Mouse (Mus musculus) erythroblast, embryonic 14.5 days (primary cell): ENCODE data around the gene Apoa4. TPM values are rescaled to one million over a fixed set of nuclear protein-coding genes. Genes with fewer than 3 reads are reported as not detected.

Experiments
- H3K27me3 ChIP-seq: 2 replicates; pipeline ENCODE4 v1.6.1; 2012; ENCODE audit warnings: inconsistent platforms; ENCODE audit not compliant: control insufficient read depth
- H3K36me3 ChIP-seq: 2 replicates; pipeline ENCODE4 v1.6.1; 2012; ENCODE audit warnings: mild to moderate bottlenecking, inconsistent platforms; ENCODE audit not compliant: control insufficient read depth
- H3K4me1 ChIP-seq: 2 replicates; pipeline ENCODE4 v1.6.1; 2012; ENCODE audit warnings: inconsistent platforms; ENCODE audit not compliant: control insufficient read depth
- H3K4me3 ChIP-seq: replicated peaks from 2 replicates; pipeline ENCODE3; 2012; ENCODE audit warnings: moderate library complexity, mild to moderate bottlenecking, inconsistent platforms
- H3K9me3 ChIP-seq: 2 replicates; pipeline ENCODE4 v1.6.1; 2012; ENCODE audit warnings: low read length, inconsistent platforms, mixed read lengths; ENCODE audit not compliant: control insufficient read depth
- GATA1 ChIP-seq: IDR thresholded peaks from 2 replicates; pipeline ENCODE4 v1.6.1; 2012; ENCODE audit warnings: low read length, inconsistent platforms, mixed read lengths
- TAL1 ChIP-seq: IDR thresholded peaks from 3 replicates; pipeline ENCODE4 v1.6.1; 2012; ENCODE audit warnings: low read length, inconsistent platforms, mixed read lengths
- polyA plus RNA-seq: library from polyadenylated mRNA; stranded (reverse); fragments of >175 nt; gene quantifications from 2 replicates; pipeline ENCODE4 v1.2.3, GENCODE M21; 2012

Apoa4 gene
- polyA plus RNA-seq, 1 experiment: not detected

GRCm38 (mm10) chr9:46235596-46235648 lies 5.1 kb upstream of the Apoa4 start, which contains the start of gene Apoc3:
TSS of gene Apoc3 (minus strand) at chr9:46235636.
- no peaks in the 10 kb centered on the region for H3K36me3 ChIP-seq
- TF ChIP-seq TAL1 (no peak), GATA1 (no peak)
- H3K27me3 ChIP-seq: no peaks in the 10 kb centered on the region
- peaks cover 11% of the 10 kb centered on the region for H3K4me1 ChIP-seq
- H3K4me3 ChIP-seq: no peak within 1 kb of the TSS
- H3K9me3 ChIP-seq: no peaks in the 10 kb centered on the region

GRCm38 (mm10) chr9:46235649-46236048 lies 4.8 kb upstream of the Apoa4 start:
- H3K9me3 ChIP-seq: no peaks in the 10 kb centered on the region
- no peak overlapping the region for H3K4me3 ChIP-seq
- TF ChIP-seq GATA1 (no peak), TAL1 (no peak)
- H3K36me3 ChIP-seq: no peaks in the 10 kb centered on the region
- no peaks in the 10 kb centered on the region for H3K27me3 ChIP-seq
- peaks cover 10% of the 10 kb centered on the region for H3K4me1 ChIP-seq

DNA sequence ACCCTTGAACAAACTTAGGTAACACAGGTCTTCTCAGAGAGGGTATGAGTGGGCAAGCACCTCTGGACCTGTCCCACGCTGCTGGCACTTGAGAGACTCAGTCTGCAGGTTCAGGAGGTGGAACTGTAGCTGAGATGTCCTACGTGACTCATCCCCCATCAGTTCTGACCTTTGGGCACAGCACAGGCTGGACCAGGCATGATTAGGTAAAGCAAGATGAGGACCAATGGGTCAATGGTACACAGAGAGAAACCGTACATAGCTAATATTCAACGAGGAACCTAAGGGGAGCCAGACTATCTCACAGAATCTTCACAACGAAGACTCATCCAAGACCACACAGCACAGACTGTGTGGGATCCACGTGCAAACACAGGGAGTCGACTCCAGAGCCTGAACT lies 1.6 kb upstream of the Apoa4 start:
- Histone ChIP-seq H3K4me1 (peaks cover 10% of the 10 kb centered on the region), H3K4me3 (no peak overlapping the region), H3K27me3 (no peaks in the 10 kb centered on the region), H3K36me3 (no peaks in the 10 kb centered on the region), H3K9me3 (no peaks in the 10 kb centered on the region)
- no peak for TF ChIP-seq TAL1
- TF ChIP-seq GATA1: no peak

- Histone ChIP-seq H3K4me1 (peaks cover 1% of the 10 kb centered on the region), H3K4me3 (no peak overlapping the region), H3K9me3 (no peaks in the 10 kb centered on the region), H3K27me3 (no peaks in the 10 kb centered on the region), H3K36me3 (no peaks in the 10 kb centered on the region)
- TF ChIP-seq TAL1 (no peak), GATA1 (no peak)
Observed at GRCm38 (mm10) chr9:46241818-46242217, 1.3 kb downstream of the Apoa4 start.

- H3K27me3 ChIP-seq: no peaks in the 10 kb centered on the region
- H3K4me1 ChIP-seq: peaks cover 1% of the 10 kb centered on the region; the same call in 1 of the 2 replicates
- H3K4me3 ChIP-seq: no peak overlapping the region
- no peaks in the 10 kb centered on the region for H3K9me3 ChIP-seq
- no peaks in the 10 kb centered on the region for H3K36me3 ChIP-seq
- no peak for TF ChIP-seq GATA1
- no peak for TF ChIP-seq TAL1
Observed at GRCm38 (mm10) chr9:46243122-46243521, 2.6 kb downstream of the Apoa4 start.

DNA sequence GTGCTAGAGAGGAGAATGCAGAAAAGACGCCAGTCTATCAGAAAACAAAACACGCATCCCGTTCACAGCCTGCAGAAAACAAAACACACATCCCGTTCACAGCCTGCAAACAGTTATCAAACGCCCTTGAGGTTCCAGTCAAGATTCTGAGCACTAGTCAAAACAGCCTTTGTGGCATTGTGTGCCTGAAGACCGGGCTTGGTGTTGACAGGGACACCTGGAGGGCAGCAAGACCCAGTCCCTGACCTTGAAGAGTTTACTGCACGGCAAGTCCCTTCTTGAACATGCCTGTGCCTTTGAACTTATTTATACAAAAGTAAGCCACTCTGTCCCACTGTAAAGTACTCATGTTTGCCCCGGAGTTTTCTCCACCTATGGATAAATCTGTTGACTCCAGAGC lies 3.1 kb downstream of the Apoa4 start:
- no peak overlapping the region for H3K4me3 ChIP-seq
- TF ChIP-seq TAL1 (no peak), GATA1 (no peak)
- H3K9me3 ChIP-seq: no peaks in the 10 kb centered on the region
- peaks cover 1% of the 10 kb centered on the region; the same call in 1 of the 2 replicates for H3K4me1 ChIP-seq
- no peaks in the 10 kb centered on the region for H3K36me3 ChIP-seq
- H3K27me3 ChIP-seq: no peaks in the 10 kb centered on the region

- no peak overlapping the region for H3K4me3 ChIP-seq
- H3K9me3 ChIP-seq: no peaks in the 10 kb centered on the region
- no peaks in the 10 kb centered on the region for H3K27me3 ChIP-seq
- no peaks in the 10 kb centered on the region for H3K36me3 ChIP-seq
- H3K4me1 ChIP-seq: peaks cover 1% of the 10 kb centered on the region; the same call in 1 of the 2 replicates
- TF ChIP-seq TAL1: no peak
- no peak for TF ChIP-seq GATA1
Observed at GRCm38 (mm10) chr9:46246752-46247324, 6.3 kb downstream of the Apoa4 start.

GRCm38 (mm10) chr9:46256177-46256576 lies 15.7 kb downstream of the Apoa4 start:
- Histone ChIP-seq H3K9me3 (no peaks in the 10 kb centered on the region), H3K27me3 (no peaks in the 10 kb centered on the region), H3K36me3 (no peaks in the 10 kb centered on the region), H3K4me1 (no peaks in the 10 kb centered on the region; the same call in 1 of the 2 replicates), H3K4me3 (no peak overlapping the region)
- TF ChIP-seq TAL1: no peak
- TF ChIP-seq GATA1: no peak

DNA sequence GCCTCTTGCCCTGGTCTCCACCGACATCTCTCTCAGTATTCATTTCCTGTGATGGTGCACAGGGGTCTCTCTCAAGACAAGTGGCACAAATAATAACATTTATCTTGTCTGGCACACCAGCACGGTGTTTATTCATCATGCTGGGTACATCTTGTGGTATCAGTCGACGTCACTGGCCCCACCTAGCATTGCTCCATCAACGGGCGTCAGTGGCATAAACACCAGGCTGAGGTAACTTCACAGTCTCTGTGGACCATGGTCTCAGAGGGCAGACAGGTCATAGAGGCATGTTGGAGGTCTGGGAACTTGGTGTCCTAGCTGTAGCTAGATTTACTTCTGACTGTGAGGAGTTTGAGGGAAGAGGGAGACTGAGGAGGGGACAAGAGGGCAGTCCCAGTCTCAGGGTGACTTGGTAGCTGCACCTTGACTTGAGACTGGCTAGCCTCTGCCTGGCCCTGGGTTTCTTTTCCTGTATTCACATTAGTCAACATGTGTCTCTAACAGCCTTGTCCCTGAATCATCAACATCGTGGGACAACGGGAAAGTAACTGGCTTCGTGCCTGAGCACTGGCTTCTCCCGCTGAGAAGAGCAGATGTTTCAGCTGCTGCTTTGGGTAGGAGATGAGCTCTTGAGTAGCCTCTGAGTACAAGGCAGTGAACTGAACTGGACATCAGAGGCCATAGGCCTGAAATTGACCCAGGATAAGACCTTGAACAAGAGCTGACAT lies 16.3 kb downstream of the Apoa4 start:
- H3K36me3 ChIP-seq: no peaks in the 10 kb centered on the region
- no peaks in the 10 kb centered on the region for H3K9me3 ChIP-seq
- TF ChIP-seq GATA1 (no peak), TAL1 (no peak)
- H3K4me1 ChIP-seq: no peaks in the 10 kb centered on the region; the same call in 1 of the 2 replicates
- no peak overlapping the region for H3K4me3 ChIP-seq
- no peaks in the 10 kb centered on the region for H3K27me3 ChIP-seq

DNA sequence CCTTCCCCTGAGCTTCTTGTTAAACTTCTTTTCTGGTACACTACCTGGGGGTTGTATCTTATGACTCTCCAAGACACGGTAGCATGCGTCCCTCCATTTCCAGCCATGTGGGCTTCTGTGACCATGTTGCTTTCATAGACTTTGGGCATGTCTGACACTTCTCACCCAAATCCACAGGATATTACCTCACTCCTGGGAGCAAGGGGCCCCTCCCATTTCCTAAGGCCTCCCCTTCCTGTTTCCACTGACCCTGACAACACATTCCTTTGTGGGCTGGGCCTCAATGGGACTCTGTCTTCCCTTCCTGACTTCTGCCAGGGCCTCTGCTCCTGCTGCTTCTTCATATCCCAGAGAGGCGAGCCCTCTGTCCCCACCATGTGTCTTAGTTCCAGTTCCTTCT lies 17.1 kb downstream of the Apoa4 start:
- H3K27me3 ChIP-seq: no peaks in the 10 kb centered on the region

More for the DNA sequence above, 17.1 kb downstream of the Apoa4 start:
- TF ChIP-seq GATA1 (no peak), TAL1 (no peak)
- no peak overlapping the region for H3K4me3 ChIP-seq
- H3K4me1 ChIP-seq: no peaks in the 10 kb centered on the region; the same call in 1 of the 2 replicates
- H3K9me3 ChIP-seq: no peaks in the 10 kb centered on the region
- H3K36me3 ChIP-seq: no peaks in the 10 kb centered on the region
